Mouse (Mus musculus) lung, adult 2 months (tissue): Measurements from ENCODE around the gene Zbtb1.

ENCODE experiments used
- CTCF ChIP-seq: fragments of 200-500 bp; IDR thresholded peaks from 2 replicates; pipeline ENCODE4 v1.5.1; 2011; ENCODE audit warnings: mild to moderate bottlenecking, low read length, control low read depth; ENCODE audit not compliant: insufficient read depth
- POLR2A ChIP-seq: fragments of 200-500 bp; IDR thresholded peaks from 2 replicates; pipeline ENCODE4 v1.6.1; 2011; ENCODE audit warnings: low read depth, mild to moderate bottlenecking, control low read depth, low read length, borderline replicate concordance; ENCODE audit errors: extremely low read depth

DNA sequence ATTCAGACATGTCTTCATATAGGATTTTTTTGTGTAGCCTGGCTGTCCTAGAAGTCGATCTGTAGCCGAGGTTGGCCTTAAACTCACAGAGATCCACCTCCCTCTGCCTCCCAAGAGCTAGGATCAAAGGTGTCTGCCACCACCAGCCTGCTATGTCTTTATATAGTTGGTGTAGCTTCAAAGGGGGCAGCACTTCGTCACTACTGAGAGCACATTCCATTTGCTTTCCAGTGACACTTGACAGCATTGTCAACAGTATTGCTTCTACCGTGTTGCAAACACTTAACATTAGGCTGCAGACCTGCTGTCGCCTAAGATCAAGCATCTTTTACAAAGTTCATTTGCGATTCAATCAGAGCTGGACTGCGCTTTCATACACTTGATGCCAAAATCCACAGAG, 64.0 kb downstream of the Zbtb1 start:
- no peak for TF ChIP-seq POLR2A
- TF ChIP-seq CTCF = no peak
